Mouse (Mus musculus) CD4-positive naive resting alpha-beta T cell, adult 76 days (primary cell): ENCODE results near the gene Galnt14. TPM values are rescaled to one million over a fixed set of nuclear protein-coding genes. Genes with fewer than 3 reads are reported as not detected.

ENCODE experiments used
- total RNA-seq: library from RNA; stranded (reverse); gene quantifications from one replicate; pipeline ENCODE4 v1.2.4, GENCODE M21; 2023

The Galnt14 gene
- total RNA-seq, result not detected

GRCm38 (mm10) chr17:73710042-73710911 lies at the start of gene Galnt14:
Gene Galnt14 (minus strand): TSS chr17:73710453.

Other genes with a start within 250 kb of the Galnt14 start
- 94.9 TPM for gene Ehd3, start 93.7 kb upstream of the Galnt14 start, total RNA-seq
- gene Xdh, start 239.7 kb upstream of the Galnt14 start, total RNA-seq, result 7.1 TPM